Mouse (Mus musculus): ENCODE data around the gene Gm36176. TPM values are rescaled to one million over a fixed set of nuclear protein-coding genes. Genes with fewer than 3 reads are reported as not detected.
"Not testable (repeated sequence)": the region's sequence is repeated elsewhere in the genome, so short reads cannot be mapped to it uniquely, and the experiment has no call there.

Gm36176 gene
- total RNA-seq (2014; fragmentation: Nextera tagmentation) (not detected in 2 replicates), total RNA-seq (2017) (not detected in 2 replicates)

GRCm38 (mm10) chr10:77846503-77846902 is at the start of gene Gm36176:
Gm36176 (plus strand) TSS chr10:77846803.
- no peak for ATAC-seq (replicated peaks; ENCODE audit: poor library complexity, severe bottlenecking)

GRCm38 (mm10) chr10:77797677-77798076 is 48.9 kb upstream of the Gm36176 start:
- ATAC-seq (replicated peaks; ENCODE audit: poor library complexity, severe bottlenecking), result no peak

GRCm38 (mm10) chr10:77798164-77798920 is 48.3 kb upstream of the Gm36176 start:
- not testable (repeated sequence) for ATAC-seq (replicated peaks; ENCODE audit: poor library complexity, severe bottlenecking)

GRCm38 (mm10) chr10:77798921-77799508 is 47.6 kb upstream of the Gm36176 start, which contains the start of gene Gm19668:
Gm19668 (minus strand) TSS chr10:77799133.
- ATAC-seq (replicated peaks; ENCODE audit: poor library complexity, severe bottlenecking), result no peak

GRCm38 (mm10) chr10:77804095-77804494 is 42.5 kb upstream of the Gm36176 start:
- no peak for ATAC-seq (replicated peaks; ENCODE audit: poor library complexity, severe bottlenecking)

GRCm38 (mm10) chr10:77811743-77812142 is 34.9 kb upstream of the Gm36176 start, which contains the start of gene Gm9507:
Gm9507 (minus strand) TSS chr10:77811843.
- ATAC-seq (replicated peaks; ENCODE audit: poor library complexity, severe bottlenecking), result no peak

- ATAC-seq (replicated peaks; ENCODE audit: poor library complexity, severe bottlenecking), result no peak
Measured at GRCm38 (mm10) chr10:77814382-77814781, 32.2 kb upstream of the Gm36176 start, which contains the start of gene Gm2696. Gm2696 (plus strand) TSS chr10:77814682.

GRCm38 (mm10) chr10:77815514-77815913 is 31.1 kb upstream of the Gm36176 start:
- no peak; the same call in 1 of the 2 replicates for ATAC-seq (replicated peaks; ENCODE audit: poor library complexity, severe bottlenecking)

GRCm38 (mm10) chr10:77818523-77818922 is 28.1 kb upstream of the Gm36176 start:
- ATAC-seq (replicated peaks; ENCODE audit: poor library complexity, severe bottlenecking), result no peak

- no peak for ATAC-seq (replicated peaks; ENCODE audit: poor library complexity, severe bottlenecking)
Measured at GRCm38 (mm10) chr10:77819203-77819602, 27.4 kb upstream of the Gm36176 start.

GRCm38 (mm10) chr10:77826951-77827350 is 19.7 kb upstream of the Gm36176 start, which contains the start of gene Krtap10-4:
Krtap10-4 (minus strand) TSS chr10:77827095.
- ATAC-seq (replicated peaks; ENCODE audit: poor library complexity, severe bottlenecking), result no peak

GRCm38 (mm10) chr10:77835647-77836046 is 11.0 kb upstream of the Gm36176 start, which contains the start of gene Krtap10-10:
Krtap10-10 (plus strand) TSS chr10:77835947.
- no peak for ATAC-seq (replicated peaks; ENCODE audit: poor library complexity, severe bottlenecking)

GRCm38 (mm10) chr10:77839006-77839405 is 7.6 kb upstream of the Gm36176 start:
- ATAC-seq (replicated peaks; ENCODE audit: poor library complexity, severe bottlenecking), result no peak

- no peak for ATAC-seq (replicated peaks; ENCODE audit: poor library complexity, severe bottlenecking)
Measured at GRCm38 (mm10) chr10:77846961-77847360, 358 bp downstream of the Gm36176 start.

GRCm38 (mm10) chr10:77847538-77847937 is 935 bp downstream of the Gm36176 start:
- no peak for ATAC-seq (replicated peaks; ENCODE audit: poor library complexity, severe bottlenecking)

- ATAC-seq (replicated peaks; ENCODE audit: poor library complexity, severe bottlenecking), result no peak
Measured at GRCm38 (mm10) chr10:77852559-77852958, 6.0 kb downstream of the Gm36176 start, which contains the start of gene Gm10318. Gm10318 (plus strand) TSS chr10:77852859.

GRCm38 (mm10) chr10:77861675-77862074 is 15.1 kb downstream of the Gm36176 start, which contains the start of gene Gm3285:
Gm3285 (plus strand) TSS chr10:77861975.
- ATAC-seq (replicated peaks; ENCODE audit: poor library complexity, severe bottlenecking), result no peak

GRCm38 (mm10) chr10:77864067-77864761 is 17.6 kb downstream of the Gm36176 start:
- peak; percentile 95 for ATAC-seq (replicated peaks; ENCODE audit: poor library complexity, severe bottlenecking)

- no peak for ATAC-seq (replicated peaks; ENCODE audit: poor library complexity, severe bottlenecking)
Measured at GRCm38 (mm10) chr10:77864762-77865143, 18.1 kb downstream of the Gm36176 start.

- ATAC-seq (replicated peaks; ENCODE audit: poor library complexity, severe bottlenecking), result no peak
Measured at GRCm38 (mm10) chr10:77867546-77867945, 20.9 kb downstream of the Gm36176 start.

- ATAC-seq (replicated peaks; ENCODE audit: poor library complexity, severe bottlenecking), result no peak
Measured at GRCm38 (mm10) chr10:77869651-77870050, 23.0 kb downstream of the Gm36176 start.

Measured in granulocyte monocyte progenitor cell, adult 5-6 weeks (primary cell).